Mouse (Mus musculus) heart, embryonic 10.5 days (tissue): Measurements from ENCODE around the gene Tpcn1. TPM values are rescaled to one million over a fixed set of nuclear protein-coding genes. Genes with fewer than 3 reads are reported as not detected.
A peak's percentile ranks its signal among the peaks of the same experiment; 100 is the strongest.

ENCODE experiments used
- DNase-seq: peaks from one replicate; pipeline ENCODE4 v3.0.0-alpha.2; 2017; ENCODE audit warnings: low spot score
- H3K27ac ChIP-seq: fragments of 300-500 bp; sonication (generic); 2 replicates; pipeline ENCODE4 v1.5.1; 2016; ENCODE audit warnings: mild to moderate bottlenecking
- H3K27me3 ChIP-seq: fragments of 300-500 bp; sonication (generic); 2 replicates; pipeline ENCODE4 v1.6.1; 2016; ENCODE audit warnings: mild to moderate bottlenecking; ENCODE audit not compliant: poor library complexity, insufficient read depth, severe bottlenecking
- H3K36me3 ChIP-seq: fragments of 300-500 bp; sonication (generic); 2 replicates; pipeline ENCODE4 v1.6.1; 2016; ENCODE audit warnings: mild to moderate bottlenecking, moderate library complexity
- H3K4me1 ChIP-seq: fragments of 300-500 bp; sonication (generic); 2 replicates; pipeline ENCODE4 v1.6.1; 2016; ENCODE audit warnings: mild to moderate bottlenecking
- H3K4me3 ChIP-seq: fragments of 300-500 bp; sonication (generic); 2 replicates; pipeline ENCODE4 v1.5.1; 2016; ENCODE audit warnings: mild to moderate bottlenecking, moderate library complexity
- H3K9me3 ChIP-seq: fragments of 300-500 bp; sonication (generic); 2 replicates; pipeline ENCODE4 v1.6.1; 2016; ENCODE audit warnings: mild to moderate bottlenecking, moderate library complexity
- WGBS: fragments of 180-500 bp; shearing (Covaris S2); methylation state at CpG from one replicate; pipeline ENCODE4 v1.1.7; 2016; 5-methylcytosine and 5-hydroxymethylcytosine counted together
- polyA plus RNA-seq: library from polyadenylated mRNA; unstranded; fragments of >200 nt; fragmentation: Nextera tagmentation; extraction: Ambion mirVana; gene quantifications from 2 replicates; pipeline ENCODE4 v1.2.1, GENCODE M21; 2016

Gene Tpcn1
- polyA plus RNA-seq, 1 experiment from 2014 or later: 21.7 TPM

- H3K27me3 ChIP-seq: no peaks in the 10 kb centered on the region
- H3K4me3 ChIP-seq: peak overlapping the region; percentile 90
- no peaks in the 10 kb centered on the region for H3K9me3 ChIP-seq
- DNase-seq: no peak
- WGBS: 6% methylated on average over 17 of the region's 17 CpGs
- H3K4me1 ChIP-seq: peaks cover 37% of the 10 kb centered on the region
- H3K36me3 ChIP-seq: peaks cover 29% of the 10 kb centered on the region
- H3K27ac ChIP-seq: peak overlapping the region; percentile 91
These were observed 1.5 kb downstream of the Tpcn1 start for GRCm38 (mm10) chr5:120586741-120587615.

- DNase-seq: no peak
- Histone ChIP-seq H3K27me3 (no peaks in the 10 kb centered on the region), H3K36me3 (peaks cover 48% of the 10 kb centered on the region), H3K4me1 (peaks cover 47% of the 10 kb centered on the region), H3K27ac (no peak overlapping the region), H3K9me3 (no peaks in the 10 kb centered on the region), H3K4me3 (no peak overlapping the region)
- WGBS: 51% methylated on average over 15 of the region's 15 CpGs
These were observed 3.5 kb downstream of the Tpcn1 start for GRCm38 (mm10) chr5:120584968-120585367.

GRCm38 (mm10) chr5:120583511-120583910 lies 5.0 kb downstream of the Tpcn1 start:
- 93% methylated on average over 4 of the region's 4 CpGs for WGBS
- H3K27ac ChIP-seq: no peak overlapping the region
- H3K9me3 ChIP-seq: no peaks in the 10 kb centered on the region
- H3K36me3 ChIP-seq: peaks cover 53% of the 10 kb centered on the region
- H3K4me3 ChIP-seq: no peak overlapping the region
- no peaks in the 10 kb centered on the region for H3K27me3 ChIP-seq
- DNase-seq: no peak
- peaks cover 57% of the 10 kb centered on the region for H3K4me1 ChIP-seq

- Histone ChIP-seq H3K27ac (no peak overlapping the region), H3K9me3 (no peaks in the 10 kb centered on the region), H3K27me3 (no peaks in the 10 kb centered on the region), H3K4me3 (no peak overlapping the region), H3K4me1 (peaks cover 56% of the 10 kb centered on the region), H3K36me3 (peaks cover 62% of the 10 kb centered on the region)
- WGBS: 64% methylated on average over 9 of the region's 9 CpGs
- DNase-seq: no peak
These were observed 6.5 kb downstream of the Tpcn1 start for GRCm38 (mm10) chr5:120582002-120582401.

- H3K36me3 ChIP-seq: peaks cover 60% of the 10 kb centered on the region
- no peak overlapping the region for H3K4me3 ChIP-seq
- H3K4me1 ChIP-seq: peaks cover 53% of the 10 kb centered on the region
- H3K27me3 ChIP-seq: no peaks in the 10 kb centered on the region
- H3K27ac ChIP-seq: peak overlapping the region; percentile 67
- WGBS: 91% methylated on average over 26 of the region's 26 CpGs
- no peaks in the 10 kb centered on the region for H3K9me3 ChIP-seq
- DNase-seq: no peak
These were observed 8.4 kb downstream of the Tpcn1 start for GRCm38 (mm10) chr5:120579898-120580626.

GRCm38 (mm10) chr5:120579211-120579897 lies 9.1 kb downstream of the Tpcn1 start:
- WGBS: 75% methylated on average over 26 of the region's 26 CpGs
- peaks cover 55% of the 10 kb centered on the region for H3K4me1 ChIP-seq
- peak overlapping the region; percentile 67 for H3K27ac ChIP-seq
- peaks cover 54% of the 10 kb centered on the region for H3K36me3 ChIP-seq
- H3K4me3 ChIP-seq: 0 out of 2 replicates have a peak overlapping the region, but pooled peaks have one; percentile 8
- no peaks in the 10 kb centered on the region for H3K9me3 ChIP-seq
- DNase-seq: no peak
- H3K27me3 ChIP-seq: no peaks in the 10 kb centered on the region

- Histone ChIP-seq H3K27me3 (no peaks in the 10 kb centered on the region), H3K36me3 (peaks cover 46% of the 10 kb centered on the region), H3K4me1 (peaks cover 56% of the 10 kb centered on the region), H3K9me3 (no peaks in the 10 kb centered on the region), H3K4me3 (no peak overlapping the region), H3K27ac (peak overlapping the region; percentile 67)
- 56% methylated on average over 12 of the region's 12 CpGs for WGBS
- DNase-seq: no peak
These were observed 9.9 kb downstream of the Tpcn1 start for GRCm38 (mm10) chr5:120578504-120579081.

- DNase-seq: no peak
- Histone ChIP-seq H3K36me3 (peaks cover 40% of the 10 kb centered on the region), H3K27ac (peak overlapping the region; percentile 67), H3K27me3 (no peaks in the 10 kb centered on the region), H3K4me3 (no peak overlapping the region), H3K4me1 (peaks cover 56% of the 10 kb centered on the region), H3K9me3 (no peaks in the 10 kb centered on the region)
- 61% methylated on average over 10 of the region's 10 CpGs for WGBS
These were observed 10.5 kb downstream of the Tpcn1 start for GRCm38 (mm10) chr5:120577935-120578441.

GRCm38 (mm10) chr5:120576781-120577301 lies 11.6 kb downstream of the Tpcn1 start:
- Histone ChIP-seq H3K4me3 (no peak overlapping the region), H3K9me3 (no peaks in the 10 kb centered on the region), H3K27me3 (no peaks in the 10 kb centered on the region), H3K27ac (peak overlapping the region; percentile 47; the same call in 1 of the 2 replicates), H3K4me1 (peaks cover 54% of the 10 kb centered on the region), H3K36me3 (peaks cover 32% of the 10 kb centered on the region)
- no peak for DNase-seq
- 72% methylated on average over 11 of the region's 11 CpGs for WGBS

GRCm38 (mm10) chr5:120574469-120575063 lies 13.9 kb downstream of the Tpcn1 start:
- peaks cover 64% of the 10 kb centered on the region for H3K4me1 ChIP-seq
- H3K9me3 ChIP-seq: no peaks in the 10 kb centered on the region
- WGBS: 51% methylated on average over 10 of the region's 10 CpGs
- H3K4me3 ChIP-seq: no peak overlapping the region
- DNase-seq: no peak
- no peaks in the 10 kb centered on the region for H3K27me3 ChIP-seq
- H3K36me3 ChIP-seq: peaks cover 10% of the 10 kb centered on the region; the same call in 1 of the 2 replicates
- H3K27ac ChIP-seq: peak overlapping the region; percentile 52

- no peaks in the 10 kb centered on the region for H3K36me3 ChIP-seq
- no peak overlapping the region for H3K4me3 ChIP-seq
- peak overlapping the region; percentile 52 for H3K27ac ChIP-seq
- 63% methylated on average over 14 of the region's 14 CpGs for WGBS
- H3K4me1 ChIP-seq: peaks cover 69% of the 10 kb centered on the region
- no peaks in the 10 kb centered on the region for H3K9me3 ChIP-seq
- DNase-seq: no peak
- H3K27me3 ChIP-seq: 0 out of 2 replicates have a peak, but pooled peaks cover 6% of the 10 kb centered on the region
These were observed 17.3 kb downstream of the Tpcn1 start for GRCm38 (mm10) chr5:120571056-120571740.
